Mouse (Mus musculus) embryonic facial prominence, embryonic 15.5 days (tissue): ENCODE measurements around the gene Intu. TPM values are rescaled to one million over a fixed set of nuclear protein-coding genes. Genes with fewer than 3 reads are reported as not detected.
A peak's percentile ranks its signal among the peaks of the same experiment; 100 is the strongest.

Experiments used
- ATAC-seq: fragments of 200-750 bp; cut with Nextera tagmentation; 2 replicates; pipeline ENCODE4 v1.8.0; 2017; ENCODE audit warnings: low read depth, moderate TSS enrichment; ENCODE audit not compliant: insufficient number of reproducible peaks, low FRiP score, low TSS enrichment
- H3K27ac ChIP-seq: fragments of 300-500 bp; sonication (generic); replicated peaks from 2 replicates; pipeline ENCODE4 v1.5.1; 2015; ENCODE audit warnings: mild to moderate bottlenecking, inconsistent platforms
- H3K27me3 ChIP-seq: fragments of 300-500 bp; sonication (generic); 2 replicates; pipeline ENCODE4 v1.6.1; 2015; ENCODE audit warnings: inconsistent platforms
- H3K36me3 ChIP-seq: fragments of 300-500 bp; sonication (generic); 2 replicates; pipeline ENCODE4 v1.6.1; 2015; ENCODE audit warnings: mild to moderate bottlenecking, inconsistent platforms
- H3K4me1 ChIP-seq: fragments of 300-500 bp; sonication (generic); 2 replicates; pipeline ENCODE4 v1.6.1; 2015; ENCODE audit warnings: inconsistent platforms
- H3K4me2 ChIP-seq: fragments of 300-500 bp; sonication (generic); replicated peaks from 2 replicates; pipeline ENCODE4 v1.6.1; 2015; ENCODE audit warnings: mild to moderate bottlenecking, inconsistent platforms
- H3K4me3 ChIP-seq: fragments of 300-500 bp; sonication (generic); replicated peaks from 2 replicates; pipeline ENCODE4 v1.5.1; 2015; ENCODE audit warnings: mild to moderate bottlenecking, inconsistent platforms
- H3K9ac ChIP-seq: fragments of 300-500 bp; sonication (generic); 2 replicates; pipeline ENCODE4 v1.6.1; 2015; ENCODE audit warnings: inconsistent platforms
- H3K9me3 ChIP-seq: fragments of 300-500 bp; sonication (generic); replicated peaks from 2 replicates; pipeline ENCODE4 v1.6.1; 2016; ENCODE audit warnings: inconsistent platforms
- WGBS: fragments of 180-500 bp; shearing (Covaris S2); methylation state at CpG from one replicate; pipeline ENCODE4 v1.1.7; 2015; 5-methylcytosine and 5-hydroxymethylcytosine counted together
- microRNA-seq: library from miRNA; unstranded; fragments of <30 nt; microRNA quantifications from one replicate; pipeline ENCODE4, GENCODE M21; 2016; ENCODE audit warnings: borderline number of aligned reads
- polyA plus RNA-seq: library from polyadenylated mRNA; unstranded; fragments of >200 nt; fragmentation: Nextera tagmentation; extraction: Ambion mirVana; gene quantifications from 2 replicates; pipeline ENCODE4 v1.2.1, GENCODE M21; 2015

Intu gene
- polyA plus RNA-seq, 1 experiment from 2014 or later, result 3.1 TPM

GRCm38 (mm10) chr3:40716056-40716455 is 185.0 kb downstream of the Intu start:
- 52% methylated on average over 1 of the region's 1 CpGs for whole genome bisulfite sequencing
- no peaks in the 10 kb centered on the region for H3K9me3 ChIP-seq
- H3K4me1 ChIP-seq, result no peaks in the 10 kb centered on the region
- no peak overlapping the region for H3K4me2 ChIP-seq
- no peak overlapping the region for H3K4me3 ChIP-seq
- no peak overlapping the region for H3K27ac ChIP-seq
- H3K9ac ChIP-seq, result no peak overlapping the region
- no peaks in the 10 kb centered on the region for H3K27me3 ChIP-seq
- no peak for ATAC-seq
- H3K36me3 ChIP-seq, result no peaks in the 10 kb centered on the region

GRCm38 (mm10) chr3:40719022-40719421 is 187.9 kb downstream of the Intu start:
- no peak overlapping the region for H3K4me2 ChIP-seq
- no peaks in the 10 kb centered on the region for H3K36me3 ChIP-seq
- ATAC-seq, result no peak
- WGBS, result 78% methylated on average over 3 of the region's 3 CpGs
- no peak overlapping the region for H3K9ac ChIP-seq
- no peaks in the 10 kb centered on the region for H3K4me1 ChIP-seq
- H3K27ac ChIP-seq, result no peak overlapping the region
- no peak overlapping the region for H3K4me3 ChIP-seq
- H3K27me3 ChIP-seq, result no peaks in the 10 kb centered on the region
- no peaks in the 10 kb centered on the region for H3K9me3 ChIP-seq

GRCm38 (mm10) chr3:40738381-40738912 is 207.4 kb downstream of the Intu start:
- no peak for ATAC-seq
- no peak overlapping the region for H3K4me2 ChIP-seq
- no peaks in the 10 kb centered on the region for H3K4me1 ChIP-seq
- no peak overlapping the region for H3K27ac ChIP-seq
- no peak overlapping the region for H3K4me3 ChIP-seq
- WGBS, result 76% methylated on average over 6 of the region's 6 CpGs
- no peak overlapping the region for H3K9ac ChIP-seq
- no peaks in the 10 kb centered on the region for H3K9me3 ChIP-seq
- no peaks in the 10 kb centered on the region for H3K27me3 ChIP-seq
- no peaks in the 10 kb centered on the region for H3K36me3 ChIP-seq

GRCm38 (mm10) chr3:40744024-40744835 is 213.1 kb downstream of the Intu start, which contains the start of gene Hspa4l:
Gene Hspa4l, plus strand, starts transcription at chr3:40744495.
- no peaks in the 10 kb centered on the region for H3K36me3 ChIP-seq
- H3K4me2 ChIP-seq, result peak within 1 kb of the TSS; percentile 98
- H3K9ac ChIP-seq, result peak within 1 kb of the TSS; percentile 47
- no peaks in the 10 kb centered on the region for H3K9me3 ChIP-seq
- peaks cover 13% of the 10 kb centered on the region for H3K4me1 ChIP-seq
- WGBS, result 19% methylated on average over 16 of the region's 16 CpGs
- H3K27me3 ChIP-seq, result peaks cover 4% of the 10 kb centered on the region; the same call in 1 of the 2 replicates
- peak within 1 kb of the TSS; percentile 68 for H3K4me3 ChIP-seq
- H3K27ac ChIP-seq, result peak within 1 kb of the TSS; percentile 60; the same call in 1 of the 2 replicates
- ATAC-seq, result no peak

GRCm38 (mm10) chr3:40744836-40745660 is 214.0 kb downstream of the Intu start:
- ATAC-seq, result peak; percentile 96
- peak overlapping the region; percentile 60 for H3K27ac ChIP-seq
- under 1% methylated on average over 78 of the region's 93 CpGs for WGBS

GRCm38 (mm10) chr3:40745661-40746547 is 214.8 kb downstream of the Intu start:
- H3K4me1 ChIP-seq, result peaks cover 13% of the 10 kb centered on the region
- H3K36me3 ChIP-seq, result no peaks in the 10 kb centered on the region
- WGBS, result 4% methylated on average over 37 of the region's 37 CpGs
- H3K4me2 ChIP-seq, result peak overlapping the region; percentile 98
- no peaks in the 10 kb centered on the region for H3K9me3 ChIP-seq
- ATAC-seq, result peak; percentile 30
- H3K4me3 ChIP-seq, result peak overlapping the region; percentile 68
- peak overlapping the region; percentile 47 for H3K9ac ChIP-seq
- peak overlapping the region; percentile 60 for H3K27ac ChIP-seq
- peaks cover 4% of the 10 kb centered on the region; the same call in 1 of the 2 replicates for H3K27me3 ChIP-seq

More at GRCm38 (mm10) chr3:40744836-40745660, 214.0 kb downstream of the Intu start:
- H3K9ac ChIP-seq, result peak overlapping the region; percentile 47
- H3K27me3 ChIP-seq, result peaks cover 4% of the 10 kb centered on the region; the same call in 1 of the 2 replicates
- H3K4me2 ChIP-seq, result peak overlapping the region; percentile 98
- H3K4me3 ChIP-seq, result peak overlapping the region; percentile 68
- no peaks in the 10 kb centered on the region for H3K36me3 ChIP-seq
- H3K4me1 ChIP-seq, result peaks cover 13% of the 10 kb centered on the region
- H3K9me3 ChIP-seq, result no peaks in the 10 kb centered on the region

Small RNAs within 50 kb of the gene (microRNA-seq; reads per million reads assigned to microRNA genes)
- gene Gm23810, result not detected

Other genes starting within 250 kb of the Intu start
- 0.09 and 0.30 TPM in 2 replicates for gene Slc25a31, start 177.6 kb downstream of the Intu start, polyA plus RNA-seq
- gene Hspa4l, start 213.2 kb downstream of the Intu start, polyA plus RNA-seq, result 20.8 and 26.9 TPM in 2 replicates